Mouse (Mus musculus): ENCODE measurements around the gene R3hdm1. TPM values are rescaled to one million over a fixed set of nuclear protein-coding genes. Genes with fewer than 3 reads are reported as not detected.
"Not testable (repeated sequence)": the region's sequence is repeated elsewhere in the genome, so short reads cannot be mapped to it uniquely, and the experiment has no call there.

The R3hdm1 gene
- total RNA-seq, 2 experiments from 2014 or later, result 42.7 to 49.5 TPM

- no peak for DNase-seq
Measured at GRCm38 (mm10) chr1:128120913-128121627, 18.0 kb downstream of the R3hdm1 start.

DNA sequence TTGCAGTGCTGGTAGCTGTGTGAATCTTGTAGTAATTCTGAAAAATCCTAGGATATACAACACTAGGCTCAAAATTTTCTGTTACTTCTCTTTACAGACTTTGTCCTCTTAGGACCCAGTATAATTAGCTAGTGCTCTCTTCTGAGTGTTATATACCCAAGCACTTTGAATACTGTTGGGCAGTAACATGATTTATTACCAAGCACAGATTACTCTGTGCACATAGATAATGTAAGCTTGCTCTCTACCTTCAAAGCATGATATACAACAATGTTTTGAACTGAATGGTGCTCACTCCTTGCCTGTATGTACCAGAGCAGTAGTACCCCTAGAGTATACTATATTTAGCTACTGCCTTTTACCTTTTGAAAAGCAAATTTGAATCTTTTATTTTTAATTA, 33.1 kb downstream of the R3hdm1 start:
- not testable (repeated sequence) for DNase-seq

DNA sequence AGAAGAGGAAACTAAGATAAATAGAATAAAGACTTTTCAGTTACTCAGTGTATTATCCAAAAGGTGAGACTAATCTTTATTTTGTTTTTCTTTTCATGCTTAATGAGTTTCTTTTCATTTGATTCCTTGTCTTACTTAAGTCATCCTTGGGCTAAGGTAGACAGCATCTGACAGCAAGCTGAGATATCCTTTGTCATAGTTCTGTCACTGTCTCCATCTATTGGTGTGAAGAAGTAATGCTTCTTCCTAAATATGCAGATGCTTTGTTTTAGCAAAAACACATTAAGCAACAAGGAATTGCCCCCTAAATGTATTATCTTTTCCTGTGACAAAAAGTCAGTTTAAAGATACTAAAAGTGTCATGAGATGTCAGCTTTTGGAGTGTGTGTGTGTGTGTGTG, 37.9 kb downstream of the R3hdm1 start:
- no peak for DNase-seq

- no peak for DNase-seq
Measured at GRCm38 (mm10) chr1:128141737-128142136, 38.6 kb downstream of the R3hdm1 start.

DNA sequence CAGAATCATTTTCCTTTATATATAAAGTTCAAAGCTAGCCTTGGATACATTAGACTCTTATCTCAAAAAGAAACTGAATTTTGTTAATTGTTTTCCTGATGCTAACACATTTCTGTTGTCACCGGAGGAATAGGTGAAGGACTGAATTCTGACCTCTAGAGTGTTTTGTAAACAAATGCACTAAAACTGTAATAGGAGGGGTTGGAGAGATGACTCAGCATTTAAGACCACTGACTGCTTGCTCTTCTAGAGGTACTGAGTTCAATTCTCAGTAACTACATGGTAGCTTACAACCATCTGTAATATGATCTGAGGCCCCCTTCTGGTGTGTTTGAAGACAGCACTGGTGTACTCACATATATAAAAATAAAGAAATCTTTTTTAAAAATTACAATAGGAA, 63.9 kb downstream of the R3hdm1 start:
- no peak for DNase-seq

DNA sequence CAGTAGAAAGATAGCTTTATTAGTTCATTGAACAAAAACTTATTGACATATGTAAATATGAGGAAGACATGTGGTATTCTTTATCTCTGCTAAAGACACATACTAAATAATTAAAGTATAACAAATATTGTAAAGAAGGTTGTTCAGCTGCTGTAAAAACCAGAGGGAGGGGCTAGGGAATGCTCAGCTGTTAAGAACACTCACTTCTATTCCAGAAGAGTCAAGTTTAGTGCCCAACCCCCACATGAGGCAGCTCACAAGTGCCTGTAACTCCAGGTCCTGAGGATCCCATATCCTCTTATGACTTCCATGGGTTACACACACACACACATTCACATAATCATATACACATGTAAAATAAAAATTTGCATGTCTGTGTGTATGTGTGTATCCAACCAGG, 67.0 kb downstream of the R3hdm1 start:
- no peak for DNase-seq

DNA sequence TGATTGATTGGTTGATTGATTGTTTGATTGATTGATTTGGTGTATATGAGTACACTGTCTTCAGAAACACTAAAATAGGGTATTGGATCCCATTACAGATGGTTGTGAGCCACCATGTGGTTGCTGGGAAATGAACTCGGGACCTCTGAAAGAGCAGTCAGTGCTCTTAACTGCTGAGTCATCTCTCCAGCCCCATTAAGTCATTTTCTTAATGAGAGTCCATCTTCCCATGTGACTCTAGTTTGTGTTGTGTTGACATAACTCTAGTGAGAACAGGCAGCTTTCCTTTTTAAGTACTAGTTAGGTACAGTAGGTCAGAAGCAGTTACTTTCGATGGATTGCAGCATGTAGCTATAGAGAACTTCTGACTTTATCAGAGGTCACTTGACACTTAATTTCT, 88.3 kb downstream of the R3hdm1 start:
- DNase-seq, result no peak

- no peak for DNase-seq
Measured at GRCm38 (mm10) chr1:128192369-128192768, 89.3 kb downstream of the R3hdm1 start.

GRCm38 (mm10) chr1:128194011-128194410, 90.9 kb downstream of the R3hdm1 start:
- no peak for DNase-seq

- DNase-seq, result no peak
Measured at GRCm38 (mm10) chr1:128197353-128197752, 94.3 kb downstream of the R3hdm1 start.

DNA sequence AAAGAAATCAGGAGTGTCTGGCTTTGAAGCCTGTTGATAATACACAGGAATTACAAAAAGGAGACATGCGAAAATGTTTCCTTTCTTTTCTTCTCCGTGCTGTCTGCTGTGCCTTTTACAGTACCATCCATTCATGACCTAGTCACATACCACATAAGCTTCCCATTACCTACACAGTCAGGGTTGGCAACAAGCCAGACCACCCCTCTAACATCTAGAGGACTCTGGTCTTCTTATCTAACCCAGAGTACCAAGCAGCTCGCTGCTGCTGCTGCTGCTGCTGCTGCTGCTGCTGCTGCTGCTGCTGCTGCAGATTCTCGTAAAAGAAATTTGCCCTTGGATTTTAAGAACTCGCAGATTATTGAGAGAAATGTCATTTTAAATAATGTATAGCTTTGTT, 110.2 kb downstream of the R3hdm1 start:
- no peak for DNase-seq

DNA sequence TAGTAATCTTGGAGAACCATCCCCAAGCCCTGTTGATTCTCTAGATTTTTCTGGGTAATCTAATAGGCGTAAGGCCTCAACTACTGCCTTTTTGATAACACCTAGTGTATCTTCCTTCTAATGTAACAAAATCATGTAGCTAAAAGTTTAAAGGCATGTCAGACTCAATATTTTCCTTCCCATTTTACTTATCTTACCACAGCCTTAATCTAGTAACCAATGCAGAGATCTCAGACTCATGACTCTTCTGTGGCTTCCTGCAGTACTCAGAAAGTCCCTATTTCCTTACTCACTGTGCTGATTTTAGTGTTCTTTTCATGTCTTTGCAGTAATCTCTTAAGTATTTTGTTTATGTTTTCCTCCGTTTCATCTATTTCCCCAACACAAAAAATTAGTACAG, 118.8 kb downstream of the R3hdm1 start:
- DNase-seq, result no peak

- DNase-seq, result no peak
Measured at GRCm38 (mm10) chr1:128223304-128223703, 120.2 kb downstream of the R3hdm1 start.

- DNase-seq, result no peak
Measured at GRCm38 (mm10) chr1:128235181-128235580, 132.1 kb downstream of the R3hdm1 start.

DNA sequence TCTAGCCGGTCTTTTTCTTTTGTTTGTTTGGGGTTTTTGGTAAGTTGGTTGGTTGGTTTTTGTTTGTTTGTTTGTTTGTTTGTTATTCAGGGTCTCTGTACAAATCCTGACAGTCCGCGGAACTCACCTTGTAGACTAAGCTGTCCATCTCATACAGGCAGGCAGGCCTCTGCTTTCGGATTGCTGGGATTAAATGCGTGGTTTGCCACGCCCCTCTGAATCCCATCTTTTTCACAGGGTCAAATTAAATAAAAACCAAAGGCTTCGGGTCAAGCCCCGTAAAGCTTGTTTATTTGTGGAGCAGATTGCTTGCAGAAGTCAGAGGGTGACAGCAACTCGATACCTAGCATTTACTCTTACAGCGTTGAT, 140.5 kb downstream of the R3hdm1 start, which contains the start of gene Ubxn4:
Gene Ubxn4, plus strand, starts transcription at position 338 of the 369 bp plus-strand sequence.
- no peak for DNase-seq

- DNase-seq, result peak; percentile 94 to 97
Measured at GRCm38 (mm10) chr1:128243996-128244726, 141.1 kb downstream of the R3hdm1 start.

GRCm38 (mm10) chr1:128244727-128245355, 141.7 kb downstream of the R3hdm1 start:
- peak in 1 of 2 experiments; percentile 28 for DNase-seq

GRCm38 (mm10) chr1:128267061-128267460, 164.0 kb downstream of the R3hdm1 start:
- not testable (repeated sequence) for DNase-seq

DNA sequence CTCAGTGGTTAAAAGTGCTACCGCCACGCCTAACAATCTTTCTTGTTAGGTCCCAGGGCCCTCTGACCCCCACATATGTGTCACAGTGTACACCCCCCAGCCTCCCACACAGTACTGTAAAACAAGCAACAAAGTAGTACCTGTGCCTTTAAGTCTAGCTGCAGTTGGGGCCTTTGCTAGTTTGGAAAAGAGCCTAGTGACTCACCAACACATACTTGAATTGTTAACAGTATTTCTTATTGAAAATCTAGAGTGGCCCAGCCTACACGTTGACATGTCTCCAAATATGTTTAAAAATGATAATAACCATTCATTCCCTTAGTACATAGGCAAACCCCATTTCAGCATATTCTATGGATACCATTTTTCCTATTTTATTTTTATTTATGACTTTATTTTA, 167.6 kb downstream of the R3hdm1 start:
- DNase-seq, result no peak

GRCm38 (mm10) chr1:128275908-128276307, 172.8 kb downstream of the R3hdm1 start:
- no peak for DNase-seq

DNA sequence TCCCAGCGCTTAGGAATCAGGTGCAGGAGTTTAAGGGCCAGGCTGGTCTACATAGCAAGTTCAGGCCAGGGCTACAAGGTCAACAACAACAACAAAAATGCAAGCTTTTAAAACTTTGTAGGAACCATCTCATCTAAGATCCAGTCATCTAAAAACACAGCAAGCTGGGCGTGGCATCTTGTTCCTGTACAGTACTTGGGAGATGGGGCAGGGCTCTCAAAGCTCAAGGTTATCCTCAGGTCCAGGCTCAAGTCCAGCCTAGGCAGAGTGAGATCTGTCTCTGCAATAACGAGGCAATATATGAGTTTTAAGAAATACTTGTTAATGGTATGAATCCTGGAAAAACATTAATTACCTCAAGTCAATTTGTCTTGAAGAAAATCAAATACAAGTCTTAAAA, 175.5 kb downstream of the R3hdm1 start:
- DNase-seq, result no peak

DNA sequence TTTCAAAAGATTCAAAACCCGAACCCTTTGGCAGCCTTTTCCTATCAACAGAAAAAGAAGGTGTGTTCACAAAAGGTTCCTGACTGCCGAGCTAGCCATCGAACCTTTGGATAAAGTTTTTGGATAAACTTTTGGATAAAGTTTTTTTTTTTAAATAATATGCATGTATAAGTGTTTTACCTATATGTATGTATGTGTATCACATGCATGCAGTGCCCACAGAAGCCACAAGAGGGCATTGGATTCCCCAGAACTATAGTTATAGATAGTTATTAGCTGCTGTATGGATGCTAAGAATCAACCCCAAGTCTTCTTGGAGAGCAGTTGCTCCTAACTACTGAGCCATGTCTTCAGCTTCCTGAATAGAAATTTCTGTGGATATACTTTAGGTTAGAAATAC, 178.7 kb downstream of the R3hdm1 start:
- no peak for DNase-seq

DNA sequence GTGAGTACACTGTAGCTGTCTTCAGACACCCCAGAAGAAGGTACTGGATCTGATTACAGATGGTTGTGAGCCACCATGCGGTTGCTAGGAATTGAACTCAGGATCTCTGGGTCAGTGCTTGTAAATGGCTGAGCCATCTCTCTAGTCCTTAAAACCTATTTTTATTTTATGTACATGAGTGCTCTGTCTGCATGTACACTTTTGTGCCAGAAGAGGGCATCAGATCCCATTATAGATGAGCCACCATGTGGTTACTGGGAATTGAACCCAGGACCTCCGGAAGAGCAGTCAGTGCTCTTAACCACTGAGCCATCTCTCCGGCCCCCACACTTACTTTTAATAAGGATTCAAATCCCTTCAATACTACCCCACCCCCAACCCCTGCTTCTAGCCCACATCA, 179.8 kb downstream of the R3hdm1 start:
- no peak for DNase-seq
